Comparison of ENCODE assay signal across 8 mouse cellular contexts in genomic region chr1:34459284-34460060, GRCm38 (mm10). TPM values are rescaled to one million over a fixed set of nuclear protein-coding genes. Genes with fewer than 3 reads are reported as not detected.
A peak's percentile ranks its signal among the peaks of the same experiment; 100 is the strongest.
DNase-seq lines count a peak whose midpoint lies in the region; ATAC-seq and TF ChIP-seq lines count a peak whose summit lies in the region.

Gene Ptpn18, plus strand, starts transcription at chr1:34459762.

- H3K27ac ChIP-seq in ES-E14 (ENCODE audit: insufficient read depth, low read depth, low read length, poor library complexity, severe bottlenecking) = no peak within 1 kb of the TSS
- H3K27ac ChIP-seq in forebrain, postnatal 0 days (ENCODE audit: low read depth, low read length) = no peak within 1 kb of the TSS
- peak within 1 kb of the TSS; percentile 27 for H3K27ac ChIP-seq in lung, embryonic 15.5 days

- no peaks in the 10 kb centered on the region for H3K36me3 ChIP-seq in ES-E14 (ENCODE audit: control insufficient read depth, insufficient read depth, low read length, poor library complexity, severe bottlenecking)
- no peaks in the 10 kb centered on the region for H3K36me3 ChIP-seq in forebrain, postnatal 0 days (ENCODE audit: insufficient read depth)
- no peaks in the 10 kb centered on the region for H3K36me3 ChIP-seq in lung, embryonic 15.5 days

- TF ChIP-seq CTCF in forebrain, postnatal 0 days (IDR thresholded peaks at IDR 0.05; ENCODE audit: low read depth) = no peak

- under 1% methylated on average over 48 of the region's 48 CpGs for WGBS in forebrain, postnatal 0 days
- under 1% methylated on average over 48 of the region's 48 CpGs for WGBS in lung, embryonic 15.5 days

- peaks cover 10% of the 10 kb centered on the region for H3K27me3 ChIP-seq in forebrain, postnatal 0 days (ENCODE audit: insufficient read depth, low read length)
- H3K27me3 ChIP-seq in lung, embryonic 15.5 days = peaks cover 31% of the 10 kb centered on the region

- no peaks in the 10 kb centered on the region for H3K9me3 ChIP-seq in ES-E14 (ENCODE audit: control insufficient read depth, insufficient read depth, low read depth, low read length)
- H3K9me3 ChIP-seq in forebrain, postnatal 0 days (ENCODE audit: low read length) = no peaks in the 10 kb centered on the region
- no peaks in the 10 kb centered on the region for H3K9me3 ChIP-seq in lung, embryonic 15.5 days

- peak; percentile 95 for ATAC-seq in forebrain, postnatal 0 days
- ATAC-seq in lung, embryonic 15.5 days (ENCODE audit: borderline replicate concordance, extremely low read depth, low FRiP score, low TSS enrichment) = peak; percentile 91

- H3K4me2 ChIP-seq in forebrain, postnatal 0 days (ENCODE audit: low read depth) = peak within 1 kb of the TSS; percentile 98
- peak within 1 kb of the TSS; percentile 73 for H3K4me2 ChIP-seq in lung, embryonic 15.5 days

- peaks cover 0 to 3% of the 10 kb centered on the region in 2 experiments; a peak in 1 of 4 replicates for H3K4me1 ChIP-seq in ES-E14 (ENCODE audit: control insufficient read depth in 2 of 2, insufficient read depth in 2 of 2, low read length in 2 of 2, poor library complexity in 1 of 2)
- H3K4me1 ChIP-seq in forebrain, postnatal 0 days (ENCODE audit: insufficient read depth) = peaks cover 9% of the 10 kb centered on the region
- peaks cover 9% of the 10 kb centered on the region; the same call in 1 of the 2 replicates for H3K4me1 ChIP-seq in lung, embryonic 15.5 days

- peak within 1 kb of the TSS; percentile 83 for H3K9ac ChIP-seq in ES-E14 (ENCODE audit: insufficient read depth, low read depth, low read length, poor library complexity, severe bottlenecking)
- H3K9ac ChIP-seq in forebrain, postnatal 0 days = peak within 1 kb of the TSS; percentile 46
- peak within 1 kb of the TSS; percentile 38 for H3K9ac ChIP-seq in lung, embryonic 15.5 days

- peak; percentile 90 for DNase-seq in ES-E14 (ENCODE audit: low read depth, low spot score)
- DNase-seq in cerebellum, adult 18-20 months = peak; percentile 93 to 97
- DNase-seq in forebrain, postnatal 0 days = peak; percentile 90
- peak; percentile 94 for DNase-seq in heart, postnatal 4 days
- DNase-seq in layer of hippocampus, adult 8-10 months (ENCODE audit: low spot score in 2 of 2) = peak; percentile 72 to 87
- DNase-seq in ovary, adult 18-20 months (ENCODE audit: low spot score) = peak; percentile 80
- DNase-seq in thymus, postnatal 0 days (ENCODE audit: low spot score) = peak; percentile 84

- peak within 1 kb of the TSS; percentile 77 to 82 for H3K4me3 ChIP-seq in ES-E14 (ENCODE audit: insufficient read depth in 1 of 2, low read depth in 1 of 2, low read length in 2 of 2, poor library complexity in 1 of 2, severe bottlenecking in 1 of 2)
- H3K4me3 ChIP-seq in forebrain, postnatal 0 days (ENCODE audit: low read depth, low read length) = peak within 1 kb of the TSS; percentile 58
- H3K4me3 ChIP-seq in lung, embryonic 15.5 days = peak within 1 kb of the TSS; percentile 46

- in situ Hi-C loops in ES-E14 (cut with MboI; ENCODE audit: low sequenced_read_pairs in 2 of 2, unreplicated experiment in 2 of 2) = no loop called here

TF ChIP-seq in ES-E14, 5 proteins besides CTCF, POLR2A, EP300 and RAD21:
- TF ChIP-seq ZC3H11A (IDR thresholded peaks at IDR 0.05; ENCODE audit: borderline replicate concordance, low read depth, low read length) (no peak), ZNF384 (IDR thresholded peaks at IDR 0.05; ENCODE audit: low read depth, low read length) (no peak), CHD2 (IDR thresholded peaks at IDR 0.05; ENCODE audit: low read depth, low read length) (peak; percentile 71; the same call in 1 of the 2 replicates), MAFK (IDR thresholded peaks at IDR 0.05; ENCODE audit: insufficient read depth, low read depth, low read length) (no peak)

RNA-seq across cellular contexts. Expression of gene Ptpn18, which starts in this region (rescaled TPM):
- total RNA-seq in ES-E14 (2012; rRNA removed) = 2.6 and 4.0 TPM in 2 replicates
- 4.3 and 12.5 TPM in 2 replicates for total RNA-seq in forebrain, postnatal 0 days (2014; rRNA removed)
- polyA plus RNA-seq in forebrain, postnatal 0 days (2015; fragmentation: Nextera tagmentation; extraction: Ambion mirVana) = 6.5 and 9.3 TPM in 2 replicates
- 1 to 10 TPM; 7.8 to 9.3 TPM for total RNA-seq in heart, postnatal 4 days (2021)
- 10 to 100 TPM in 1 of 4 experiments, 1 to 10 TPM in 3; 5.0 to 11.9 (median 8.9) TPM for total RNA-seq in layer of hippocampus, adult 8-10 months (2022)
- polyA plus RNA-seq in lung, embryonic 15.5 days (2015; fragmentation: Nextera tagmentation; extraction: Ambion mirVana) = 41.4 and 44.0 TPM in 2 replicates
- polyA plus RNA-seq in thymus, postnatal 0 days (2015; fragmentation: Nextera tagmentation; extraction: Ambion mirVana) = 238 and 248 TPM in 2 replicates
